Mouse (Mus musculus): ENCODE measurements around the gene Nsun7. TPM values are rescaled to one million over a fixed set of nuclear protein-coding genes. Genes with fewer than 3 reads are reported as not detected.

The Nsun7 gene
- total and polyA plus RNA-seq, 3 experiments, result not detected

DNA sequence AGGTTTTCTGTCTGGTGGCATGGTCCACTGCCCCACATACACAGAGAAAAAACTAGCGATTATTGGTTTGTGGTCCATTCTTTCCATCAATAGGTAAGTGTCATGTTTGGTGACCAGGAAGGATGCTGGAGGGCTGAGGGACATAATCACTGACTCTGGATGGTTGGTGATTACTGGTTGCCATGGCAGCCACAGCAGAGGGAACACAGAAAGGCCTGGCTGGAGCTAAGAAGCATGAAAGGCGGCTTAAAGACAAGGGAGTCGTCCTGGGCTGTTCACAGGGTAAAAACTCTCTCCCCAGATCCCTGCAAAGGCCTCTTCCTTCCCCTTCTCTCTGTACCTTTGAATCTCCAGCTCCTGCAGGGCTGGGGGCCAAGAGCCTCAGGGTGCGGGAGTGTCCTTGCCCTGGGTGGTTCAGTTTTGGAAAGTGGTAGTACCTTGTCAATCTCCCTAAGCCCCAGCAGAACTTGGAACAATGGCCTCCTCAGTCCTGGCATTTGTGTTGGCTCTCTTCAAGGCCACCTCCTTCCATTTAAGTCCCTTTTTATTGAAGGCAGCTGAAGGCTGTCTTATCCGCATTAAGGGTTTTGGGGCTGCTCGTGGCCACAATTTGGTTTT is 15.5 kb upstream of the Nsun7 start:
- Histone ChIP-seq H3K4me3 (ENCODE audit: control insufficient read depth in 1 of 2, insufficient read depth in 1 of 2, low read depth in 2 of 2, low read length in 2 of 2) (no peak overlapping the region), H3K27ac (ENCODE audit: control insufficient read depth, low read depth, low read length) (no peak overlapping the region), H3K4me1 (ENCODE audit: control insufficient read depth in 1 of 2, insufficient read depth in 2 of 2, low read length in 2 of 2) (no peaks in the 10 kb centered on the region), H3K9me3 (replicated peaks; ENCODE audit: insufficient read depth, low read length) (no peaks in the 10 kb centered on the region), H3K27me3 (ENCODE audit: control insufficient read depth in 1 of 2, insufficient read depth in 2 of 2, low read length in 2 of 2) (no peaks in the 10 kb centered on the region), H3K9ac (ENCODE audit: control insufficient read depth, low read depth, low read length, poor library complexity, severe bottlenecking) (no peak overlapping the region), H3K36me3 (ENCODE audit: control insufficient read depth in 1 of 2, insufficient read depth in 2 of 2, low read length in 2 of 2) (no peaks in the 10 kb centered on the region), H3K79me2 (ENCODE audit: control insufficient read depth, insufficient read depth, low read length, poor library complexity) (no peaks in the 10 kb centered on the region)
- DNase-seq (ENCODE audit: low read depth, low spot score), result no peak
- no peak for TF ChIP-seq CHD1 (IDR thresholded peaks at IDR 0.05; ENCODE audit: low read depth, low read length)
- no peak for TF ChIP-seq POLR2A (IDR thresholded peaks at IDR 0.05; ENCODE audit: control insufficient read depth in 1 of 2, insufficient read depth in 1 of 2, low read depth in 1 of 2, low read length in 2 of 2, poor library complexity in 1 of 2)
- TF ChIP-seq GATA1 (IDR thresholded peaks at IDR 0.05; ENCODE audit: low read depth, low read length), result no peak
- no peak for TF ChIP-seq GABPA (IDR thresholded peaks at IDR 0.05; ENCODE audit: low read depth, low read length)

DNA sequence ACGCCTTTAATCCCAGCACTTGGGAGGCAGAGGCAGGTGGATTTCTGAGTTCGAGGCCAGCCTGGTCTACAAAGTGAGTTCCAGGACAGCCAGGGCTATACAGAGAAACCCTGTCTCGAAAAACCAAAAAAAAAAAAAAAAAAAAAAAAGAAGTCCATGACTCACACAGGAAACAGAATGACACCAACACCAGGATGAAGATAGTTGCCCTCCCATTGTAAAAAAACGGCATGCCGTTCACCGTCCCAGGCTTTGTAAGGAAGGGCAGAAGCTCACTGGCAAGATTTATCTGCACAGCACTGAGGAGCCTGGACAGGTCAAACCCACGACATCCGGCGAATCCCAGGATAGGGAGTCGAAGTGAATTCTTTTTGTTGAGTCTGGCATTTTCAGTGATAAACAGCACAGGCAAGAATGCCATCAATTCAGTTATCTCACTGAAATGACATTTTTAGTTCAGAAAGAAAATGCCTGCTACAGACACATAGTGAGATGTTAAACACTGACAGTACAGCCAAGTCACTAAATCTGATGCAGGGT is 13.7 kb upstream of the Nsun7 start:
- Histone ChIP-seq H3K4me3 (ENCODE audit: control insufficient read depth in 1 of 2, insufficient read depth in 1 of 2, low read depth in 2 of 2, low read length in 2 of 2) (no peak overlapping the region), H3K27ac (ENCODE audit: control insufficient read depth, low read depth, low read length) (no peak overlapping the region), H3K9ac (ENCODE audit: control insufficient read depth, low read depth, low read length, poor library complexity, severe bottlenecking) (no peak overlapping the region)

DNA sequence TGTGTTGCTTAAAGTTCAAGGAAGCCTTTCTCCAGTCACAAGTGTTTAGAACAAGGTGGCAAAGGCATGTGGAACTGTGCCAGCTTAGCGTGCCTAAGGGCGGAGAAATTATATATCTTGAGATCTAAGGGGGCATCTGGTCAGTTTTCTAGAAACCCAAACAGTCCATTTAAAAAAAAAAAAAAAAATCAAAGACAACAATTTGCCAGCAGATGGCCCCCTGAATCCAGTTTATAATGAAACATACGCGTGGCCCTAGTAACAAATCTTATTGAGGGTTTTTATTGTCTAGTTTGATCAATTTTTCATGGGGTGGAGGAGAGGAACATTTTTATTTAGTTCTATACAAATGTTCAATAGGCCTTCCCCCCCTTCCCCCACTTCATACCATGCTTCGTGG is 6.5 kb upstream of the Nsun7 start:
- DNase-seq (ENCODE audit: low read depth, low spot score), result no peak
- Histone ChIP-seq H3K79me2 (ENCODE audit: control insufficient read depth, insufficient read depth, low read length, poor library complexity) (no peaks in the 10 kb centered on the region), H3K4me1 (ENCODE audit: control insufficient read depth in 1 of 2, insufficient read depth in 2 of 2, low read length in 2 of 2) (no peaks in the 10 kb centered on the region), H3K4me3 (ENCODE audit: control insufficient read depth in 1 of 2, insufficient read depth in 1 of 2, low read depth in 2 of 2, low read length in 2 of 2) (no peak overlapping the region), H3K27ac (ENCODE audit: control insufficient read depth, low read depth, low read length) (no peak overlapping the region), H3K27me3 (ENCODE audit: control insufficient read depth in 1 of 2, insufficient read depth in 2 of 2, low read length in 2 of 2) (no peaks in the 10 kb centered on the region), H3K9me3 (replicated peaks; ENCODE audit: insufficient read depth, low read length) (no peaks in the 10 kb centered on the region), H3K36me3 (ENCODE audit: control insufficient read depth in 1 of 2, insufficient read depth in 2 of 2, low read length in 2 of 2) (no peaks in the 10 kb centered on the region), H3K9ac (ENCODE audit: control insufficient read depth, low read depth, low read length, poor library complexity, severe bottlenecking) (no peak overlapping the region)
- no peak for TF ChIP-seq EP300 (IDR thresholded peaks at IDR 0.05; ENCODE audit: low read depth in 1 of 2, low read length in 2 of 2)
- TF ChIP-seq JUND (IDR thresholded peaks at IDR 0.05; ENCODE audit: low read depth, low read length), result no peak
- no peak for TF ChIP-seq MYB (IDR thresholded peaks at IDR 0.05; ENCODE audit: low read depth, low read length)
- TF ChIP-seq MEF2A (IDR thresholded peaks at IDR 0.05; ENCODE audit: extremely low read depth, insufficient replicate concordance, low read depth, low read length, poor library complexity, severe bottlenecking), result no peak
- TF ChIP-seq MAFK (IDR thresholded peaks at IDR 0.05; ENCODE audit: borderline replicate concordance, low read depth, low read length), result no peak
- no peak for TF ChIP-seq ZKSCAN1 (IDR thresholded peaks at IDR 0.05; ENCODE audit: low read depth, low read length)
- no peak for TF ChIP-seq POLR2AphosphoS2 (IDR thresholded peaks at IDR 0.05; ENCODE audit: low read length)
- no peak for TF ChIP-seq POLR2AphosphoS5 (IDR thresholded peaks at IDR 0.05; ENCODE audit: borderline replicate concordance, low read depth, low read length)
- TF ChIP-seq TAL1 (IDR thresholded peaks at IDR 0.05; ENCODE audit: low read length), result no peak
- TF ChIP-seq UBTF (IDR thresholded peaks at IDR 0.05; ENCODE audit: borderline replicate concordance, insufficient read depth, low read depth, low read length), result no peak

More for the DNA sequence above, 13.7 kb upstream of the Nsun7 start:
- Histone ChIP-seq H3K9me3 (replicated peaks; ENCODE audit: insufficient read depth, low read length) (no peaks in the 10 kb centered on the region), H3K36me3 (ENCODE audit: control insufficient read depth in 1 of 2, insufficient read depth in 2 of 2, low read length in 2 of 2) (no peaks in the 10 kb centered on the region), H3K79me2 (ENCODE audit: control insufficient read depth, insufficient read depth, low read length, poor library complexity) (no peaks in the 10 kb centered on the region), H3K4me1 (ENCODE audit: control insufficient read depth in 1 of 2, insufficient read depth in 2 of 2, low read length in 2 of 2) (no peaks in the 10 kb centered on the region), H3K27me3 (ENCODE audit: control insufficient read depth in 1 of 2, insufficient read depth in 2 of 2, low read length in 2 of 2) (no peaks in the 10 kb centered on the region)
- TF ChIP-seq EP300 (IDR thresholded peaks at IDR 0.05; ENCODE audit: low read depth in 1 of 2, low read length in 2 of 2), result no peak
- TF ChIP-seq SMC3 (IDR thresholded peaks at IDR 0.05; ENCODE audit: low read depth, low read length), result no peak
- TF ChIP-seq GABPA (IDR thresholded peaks at IDR 0.05; ENCODE audit: low read depth, low read length), result no peak
- no peak for TF ChIP-seq E2F4 (IDR thresholded peaks at IDR 0.05; ENCODE audit: borderline replicate concordance, low read depth, low read length)
- no peak for TF ChIP-seq TAL1 (IDR thresholded peaks at IDR 0.05; ENCODE audit: low read length)
- no peak for TF ChIP-seq USF1 (IDR thresholded peaks at IDR 0.05; ENCODE audit: low read depth, low read length)
- TF ChIP-seq HCFC1 (IDR thresholded peaks at IDR 0.05; ENCODE audit: low read depth, low read length), result no peak
- no peak for TF ChIP-seq RAD21 (IDR thresholded peaks at IDR 0.05; ENCODE audit: low read depth, low read length)
- no peak for TF ChIP-seq CHD2 (IDR thresholded peaks at IDR 0.05; ENCODE audit: low read length)
- no peak for TF ChIP-seq CTCF (IDR thresholded peaks at IDR 0.05 in 2 of 3, conservative IDR thresholded peaks at IDR 0.05 in 1 of 3; ENCODE audit: control insufficient read depth in 1 of 3, insufficient read depth in 1 of 3, low read depth in 2 of 3, low read length in 3 of 3, poor library complexity in 1 of 3, severe bottlenecking in 1 of 3)
- TF ChIP-seq KAT2A (conservative IDR thresholded peaks at IDR 0.05; ENCODE audit: low read depth, low read length), result no peak
- TF ChIP-seq MAFK (IDR thresholded peaks at IDR 0.05; ENCODE audit: borderline replicate concordance, low read depth, low read length), result no peak
- TF ChIP-seq POLR2AphosphoS5 (IDR thresholded peaks at IDR 0.05; ENCODE audit: borderline replicate concordance, low read depth, low read length), result no peak
- TF ChIP-seq JUND (IDR thresholded peaks at IDR 0.05; ENCODE audit: low read depth, low read length), result no peak
- no peak for TF ChIP-seq TBP (IDR thresholded peaks at IDR 0.05; ENCODE audit: low read depth, low read length)
- no peak for TF ChIP-seq GATA1 (IDR thresholded peaks at IDR 0.05; ENCODE audit: low read depth, low read length)
- DNase-seq (ENCODE audit: low read depth, low spot score), result no peak

Measured in MEL (cell line).